Mouse (Mus musculus) ES-Bruce4 (cell line): Measurements from ENCODE around the gene Gys2. TPM values are rescaled to one million over a fixed set of nuclear protein-coding genes. Genes with fewer than 3 reads are reported as not detected.
"Not testable (repeated sequence)": the region's sequence is repeated elsewhere in the genome, so short reads cannot be mapped to it uniquely, and the experiment has no call there.

Experiments
- H3K27ac ChIP-seq: 2 replicates; pipeline ENCODE4 v1.5.1; 2012; ENCODE audit warnings: low read length, inconsistent platforms; ENCODE audit not compliant: insufficient read depth
- H3K27me3 ChIP-seq: 2 replicates; pipeline ENCODE4 v1.6.1; 2012; ENCODE audit warnings: mild to moderate bottlenecking, low read length, inconsistent platforms; ENCODE audit not compliant: control insufficient read depth, poor library complexity, insufficient read depth, severe bottlenecking
- H3K36me3 ChIP-seq: 2 replicates; pipeline ENCODE4 v1.6.1; 2012; ENCODE audit warnings: inconsistent platforms, mild to moderate bottlenecking, low read length, moderate library complexity; ENCODE audit not compliant: control insufficient read depth, poor library complexity, insufficient read depth, severe bottlenecking
- H3K4me1 ChIP-seq: one replicate; pipeline ENCODE4 v1.8.1; 2011; ENCODE audit warnings: low read length; ENCODE audit not compliant: control insufficient read depth, insufficient read depth
- H3K4me3 ChIP-seq: 2 replicates; pipeline ENCODE4 v1.5.1; 2011; ENCODE audit warnings: low read depth, mild to moderate bottlenecking, low read length
- H3K9ac ChIP-seq: 2 replicates; pipeline ENCODE4 v1.6.1; 2012; ENCODE audit warnings: low read depth, mild to moderate bottlenecking, inconsistent platforms; ENCODE audit not compliant: poor library complexity, severe bottlenecking
- H3K9me3 ChIP-seq: replicated peaks from 2 replicates; pipeline ENCODE4 v1.6.1; 2012; ENCODE audit warnings: mild to moderate bottlenecking, low read length, inconsistent platforms; ENCODE audit not compliant: control insufficient read depth, poor library complexity, insufficient read depth, severe bottlenecking
- CTCF ChIP-seq: IDR thresholded peaks from one replicate; pipeline ENCODE4 v1.8.1; 2011; ENCODE audit warnings: low read depth, low read length
- EP300 ChIP-seq: IDR thresholded peaks from 2 replicates; pipeline ENCODE4 v1.6.1; 2011; ENCODE audit warnings: low read depth, low read length; ENCODE audit not compliant: insufficient read depth
- POLR2A ChIP-seq: IDR thresholded peaks from one replicate; pipeline ENCODE4 v1.8.1; 2011; ENCODE audit warnings: low read length; ENCODE audit not compliant: insufficient read depth
- polyA plus RNA-seq: library from polyadenylated mRNA; stranded (reverse); fragments of >200 nt; gene quantifications from 2 replicates; pipeline ENCODE4 v1.2.4, GENCODE M21; 2011; ENCODE audit warnings: low read depth; ENCODE audit not compliant: missing spikeins, insufficient read depth, insufficient read length

Gene Gys2
- polyA plus RNA-seq, 1 experiment, result not detected

GRCm38 (mm10) chr6:142502519-142503125, 29.7 kb upstream of the Gys2 start:
- Histone ChIP-seq H3K36me3 (peaks cover 30% of the 10 kb centered on the region), H3K27me3 (no peaks in the 10 kb centered on the region), H3K9ac (no peak overlapping the region), H3K4me1 (no peaks in the 10 kb centered on the region), H3K4me3 (no peak overlapping the region), H3K9me3 (no peaks in the 10 kb centered on the region), H3K27ac (no peak overlapping the region)
- TF ChIP-seq POLR2A (no peak), CTCF (no peak), EP300 (no peak)

- H3K9ac ChIP-seq, H3K27me3 ChIP-seq, H3K4me3 ChIP-seq, H3K27ac ChIP-seq, H3K4me1 ChIP-seq: not testable (repeated sequence)
- H3K9me3 ChIP-seq, result peaks cover 14% of the 10 kb centered on the region
- H3K36me3 ChIP-seq, result peaks cover 57% of the 10 kb centered on the region
These were observed 17.2 kb upstream of the Gys2 start for GRCm38 (mm10) chr6:142490114-142490513.

GRCm38 (mm10) chr6:142487638-142488037, 14.7 kb upstream of the Gys2 start:
- Histone ChIP-seq H3K4me3 (no peak overlapping the region), H3K4me1 (no peaks in the 10 kb centered on the region), H3K36me3 (peaks cover 36% of the 10 kb centered on the region), H3K9ac (no peak overlapping the region), H3K27me3 (no peaks in the 10 kb centered on the region), H3K9me3 (peaks cover 20% of the 10 kb centered on the region), H3K27ac (no peak overlapping the region)
- no peak for TF ChIP-seq CTCF
- TF ChIP-seq POLR2A, result no peak
- no peak for TF ChIP-seq EP300

- H3K4me1 ChIP-seq, result no peaks in the 10 kb centered on the region
- H3K36me3 ChIP-seq, result peaks cover 25% of the 10 kb centered on the region
- no peaks in the 10 kb centered on the region for H3K27me3 ChIP-seq
- no peak overlapping the region for H3K9ac ChIP-seq
- H3K9me3 ChIP-seq, result peaks cover 20% of the 10 kb centered on the region
- H3K4me3 ChIP-seq, result no peak overlapping the region
- no peak for TF ChIP-seq CTCF
- no peak for TF ChIP-seq POLR2A
- no peak for TF ChIP-seq EP300
- H3K27ac ChIP-seq, result no peak overlapping the region
These were observed 12.7 kb upstream of the Gys2 start for GRCm38 (mm10) chr6:142485478-142486123.

- Histone ChIP-seq H3K36me3 (no peaks in the 10 kb centered on the region), H3K4me1 (no peaks in the 10 kb centered on the region), H3K27ac (no peak overlapping the region), H3K9ac (no peak overlapping the region), H3K27me3 (no peaks in the 10 kb centered on the region), H3K4me3 (no peak overlapping the region), H3K9me3 (no peaks in the 10 kb centered on the region)
- no peak for TF ChIP-seq EP300
These were observed 4.3 kb upstream of the Gys2 start for GRCm38 (mm10) chr6:142477239-142477638.

- no peak overlapping the region for H3K9ac ChIP-seq
- no peaks in the 10 kb centered on the region for H3K4me1 ChIP-seq
- no peaks in the 10 kb centered on the region for H3K27me3 ChIP-seq
- no peak for TF ChIP-seq POLR2A
- no peak overlapping the region for H3K4me3 ChIP-seq
- H3K27ac ChIP-seq, result no peak overlapping the region
- no peaks in the 10 kb centered on the region for H3K9me3 ChIP-seq
- H3K36me3 ChIP-seq, result no peaks in the 10 kb centered on the region
These were observed 1.8 kb downstream of the Gys2 start for GRCm38 (mm10) chr6:142471141-142471540.
